Mouse (Mus musculus) stomach, embryonic 16.5 days (tissue): ENCODE measurements around the gene Crhr1. TPM values are rescaled to one million over a fixed set of nuclear protein-coding genes. Genes with fewer than 3 reads are reported as not detected.

Experiments
- ATAC-seq: fragments of 200-750 bp; cut with Nextera tagmentation; 2 replicates; pipeline ENCODE4 v1.8.0; 2017; ENCODE audit warnings: moderate number of reproducible peaks, moderate TSS enrichment; ENCODE audit not compliant: insufficient read depth, low FRiP score
- H3K27ac ChIP-seq: fragments of 300-500 bp; sonication (generic); 2 replicates; pipeline ENCODE4 v1.5.1; 2014; ENCODE audit warnings: low read length
- H3K27me3 ChIP-seq: fragments of 300-500 bp; sonication (generic); 2 replicates; pipeline ENCODE4 v1.6.1; 2014; ENCODE audit warnings: low read length, control low read depth, mixed read lengths; ENCODE audit not compliant: control insufficient read depth, insufficient read depth
- H3K36me3 ChIP-seq: fragments of 300-500 bp; sonication (generic); 2 replicates; pipeline ENCODE4 v1.6.1; 2014; ENCODE audit warnings: low read length; ENCODE audit not compliant: control insufficient read depth, insufficient read depth
- H3K4me1 ChIP-seq: fragments of 300-500 bp; sonication (generic); 2 replicates; pipeline ENCODE4 v1.6.1; 2014; ENCODE audit warnings: low read length, control low read depth, mixed read lengths; ENCODE audit not compliant: control insufficient read depth, insufficient read depth
- H3K4me2 ChIP-seq: fragments of 300-500 bp; sonication (generic); 2 replicates; pipeline ENCODE4 v1.6.1; 2014; ENCODE audit warnings: low read depth, low read length, mixed read lengths
- H3K4me3 ChIP-seq: fragments of 300-500 bp; sonication (generic); replicated peaks from 2 replicates; pipeline ENCODE4 v1.5.1; 2014; ENCODE audit warnings: mild to moderate bottlenecking, low read length
- H3K9ac ChIP-seq: fragments of 300-500 bp; sonication (generic); 2 replicates; pipeline ENCODE4 v1.6.1; 2014; ENCODE audit warnings: low read length
- H3K9me3 ChIP-seq: fragments of 300-500 bp; sonication (generic); replicated peaks from 2 replicates; pipeline ENCODE4 v1.6.1; 2016; ENCODE audit warnings: low read length, control low read depth; ENCODE audit not compliant: control insufficient read depth
- WGBS: fragments of 180-500 bp; shearing (Covaris S2); extraction: QIAGEN DNeasy Blood & Tissue Kit; methylation state at CpG from one replicate; pipeline ENCODE4 v1.1.7; 2014; 5-methylcytosine and 5-hydroxymethylcytosine counted together
- polyA plus RNA-seq: library from polyadenylated mRNA; unstranded; fragments of >200 nt; fragmentation: Nextera tagmentation; extraction: Ambion mirVana; gene quantifications from 2 replicates; pipeline ENCODE4 v1.2.1, GENCODE M21; 2015

The Crhr1 gene
- polyA plus RNA-seq, result 0.09 and 0.17 TPM in 2 replicates

DNA sequence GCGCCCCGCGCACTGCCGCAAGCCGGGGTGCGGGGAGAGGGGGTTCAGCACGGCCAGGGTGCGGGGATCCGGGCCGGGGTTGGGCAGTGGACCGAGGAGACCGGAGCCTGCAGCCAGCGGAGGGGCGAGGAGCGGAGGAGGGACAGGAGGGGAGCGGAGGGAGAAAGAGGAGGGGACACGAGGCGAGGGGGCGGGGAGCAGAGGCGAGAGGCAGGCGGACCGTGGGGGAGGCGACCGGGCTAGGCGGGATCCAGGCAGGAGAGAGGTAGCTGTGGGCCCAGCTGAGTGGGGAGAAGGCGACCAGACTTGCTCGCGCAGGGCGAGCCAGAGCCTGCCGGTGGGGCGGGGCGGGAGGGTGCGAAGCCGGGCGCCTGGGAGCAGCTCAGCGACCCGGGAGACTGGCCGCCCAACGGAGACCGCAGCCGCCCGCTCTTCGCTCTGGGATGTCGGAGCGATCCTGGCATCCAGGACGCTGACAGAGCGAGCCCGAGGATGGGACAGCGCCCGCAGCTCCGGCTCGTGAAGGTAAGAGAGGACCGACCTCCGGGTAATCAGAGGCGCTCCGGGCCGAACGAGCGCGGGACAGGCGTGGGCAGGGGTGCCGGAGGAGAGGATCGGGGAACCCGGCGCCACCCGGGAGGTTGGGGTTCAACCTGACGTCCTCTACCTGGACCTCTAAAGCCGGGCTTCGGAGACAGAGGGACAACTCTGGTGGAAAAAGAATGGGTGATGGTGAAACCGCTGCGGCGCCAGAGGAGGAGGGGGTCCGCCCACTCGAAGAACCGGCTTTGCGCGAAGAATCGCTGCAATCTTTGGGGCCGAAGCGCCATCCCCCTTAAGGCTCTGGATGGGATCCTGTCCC, at the start of gene Crhr1:
Gene Crhr1, plus strand, starts transcription at position 276 of the 862 bp plus-strand sequence.
- no peak for ATAC-seq
- peaks cover 62% of the 10 kb centered on the region for H3K27me3 ChIP-seq
- WGBS, result 1% methylated on average over 77 of the region's 80 CpGs
- no peak within 1 kb of the TSS for H3K27ac ChIP-seq
- H3K9ac ChIP-seq, result peak within 1 kb of the TSS; percentile 36
- H3K4me1 ChIP-seq, result peaks cover 13% of the 10 kb centered on the region; the same call in 1 of the 2 replicates
- H3K4me3 ChIP-seq, result peak within 1 kb of the TSS; percentile 54
- H3K9me3 ChIP-seq, result no peaks in the 10 kb centered on the region
- no peaks in the 10 kb centered on the region for H3K36me3 ChIP-seq
- peak within 1 kb of the TSS; percentile 93 for H3K4me2 ChIP-seq

- H3K4me2 ChIP-seq, result no peak overlapping the region
- H3K27ac ChIP-seq, result no peak overlapping the region
- 83% methylated on average over 7 of the region's 7 CpGs for WGBS
- H3K4me3 ChIP-seq, result no peak overlapping the region
- no peaks in the 10 kb centered on the region for H3K9me3 ChIP-seq
- H3K27me3 ChIP-seq, result no peaks in the 10 kb centered on the region
- ATAC-seq, result no peak
- H3K9ac ChIP-seq, result no peak overlapping the region
- H3K36me3 ChIP-seq, result no peaks in the 10 kb centered on the region
- H3K4me1 ChIP-seq, result no peaks in the 10 kb centered on the region
Measured at GRCm38 (mm10) chr11:104083248-104083647, 49.4 kb upstream of the Crhr1 start.

DNA sequence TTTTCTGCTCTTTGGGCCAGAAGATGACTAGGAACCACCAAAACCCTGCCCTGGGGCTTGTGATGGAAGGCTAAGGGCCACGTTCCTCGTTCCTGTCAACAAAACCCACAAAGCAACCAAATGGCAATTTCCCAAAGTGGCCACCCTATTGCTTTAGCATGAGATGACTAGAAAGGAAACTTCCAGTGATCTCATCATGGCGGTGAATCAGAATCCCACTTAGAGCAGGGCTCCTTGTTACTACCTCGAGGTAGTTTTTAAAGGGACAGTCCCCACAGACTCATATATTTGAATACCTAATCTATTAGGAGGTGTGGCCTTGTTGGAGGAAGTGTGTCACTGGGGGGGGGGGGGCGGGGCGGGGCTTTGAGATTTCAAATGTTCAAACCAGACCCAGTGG, 48.9 kb upstream of the Crhr1 start:
- H3K9ac ChIP-seq, result no peak overlapping the region
- no peaks in the 10 kb centered on the region for H3K36me3 ChIP-seq
- 74% methylated on average over 6 of the region's 6 CpGs for WGBS

GRCm38 (mm10) chr11:104088519-104088918, 44.1 kb upstream of the Crhr1 start:
- Histone ChIP-seq H3K4me3 (no peak overlapping the region), H3K9ac (no peak overlapping the region), H3K36me3 (no peaks in the 10 kb centered on the region), H3K27ac (no peak overlapping the region), H3K27me3 (no peaks in the 10 kb centered on the region), H3K4me2 (no peak overlapping the region), H3K4me1 (no peaks in the 10 kb centered on the region), H3K9me3 (no peaks in the 10 kb centered on the region)
- no peak for ATAC-seq
- 65% methylated on average over 10 of the region's 10 CpGs for WGBS

More for the DNA sequence above, 48.9 kb upstream of the Crhr1 start:
- Histone ChIP-seq H3K4me2 (no peak overlapping the region), H3K9me3 (no peaks in the 10 kb centered on the region), H3K4me3 (no peak overlapping the region), H3K27ac (no peak overlapping the region), H3K4me1 (no peaks in the 10 kb centered on the region), H3K27me3 (no peaks in the 10 kb centered on the region)
- no peak for ATAC-seq

DNA sequence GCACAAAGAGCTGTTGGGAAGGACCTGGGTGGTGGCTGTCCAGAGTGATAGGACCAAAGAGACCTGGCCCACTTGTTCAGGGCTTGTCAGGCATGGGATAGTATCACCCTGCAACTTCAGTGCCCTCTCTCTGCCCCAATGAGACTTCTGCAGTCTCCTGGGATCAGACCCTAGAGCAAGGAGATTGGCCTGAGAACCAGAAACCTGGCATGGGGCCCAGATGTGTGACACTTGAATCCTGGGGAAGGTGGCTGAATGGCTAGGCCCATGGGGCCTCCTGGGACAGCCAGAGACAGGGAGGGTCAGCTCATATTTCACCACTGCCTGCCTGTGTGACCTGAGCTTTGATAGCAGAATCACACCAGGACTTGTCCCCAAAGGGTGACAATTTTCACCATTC, 41.9 kb upstream of the Crhr1 start:
- Histone ChIP-seq H3K27ac (no peak overlapping the region), H3K4me1 (no peaks in the 10 kb centered on the region), H3K9ac (no peak overlapping the region), H3K9me3 (no peaks in the 10 kb centered on the region), H3K27me3 (no peaks in the 10 kb centered on the region), H3K4me2 (no peak overlapping the region), H3K36me3 (no peaks in the 10 kb centered on the region), H3K4me3 (no peak overlapping the region)
- no peak for ATAC-seq

- Histone ChIP-seq H3K27ac (no peak overlapping the region), H3K27me3 (no peaks in the 10 kb centered on the region), H3K9ac (no peak overlapping the region), H3K9me3 (no peaks in the 10 kb centered on the region), H3K4me3 (no peak overlapping the region), H3K4me2 (no peak overlapping the region), H3K4me1 (no peaks in the 10 kb centered on the region), H3K36me3 (no peaks in the 10 kb centered on the region)
- ATAC-seq, result no peak
- WGBS, result 69% methylated on average over 3 of the region's 3 CpGs
Measured at GRCm38 (mm10) chr11:104095151-104095550, 37.5 kb upstream of the Crhr1 start.

DNA sequence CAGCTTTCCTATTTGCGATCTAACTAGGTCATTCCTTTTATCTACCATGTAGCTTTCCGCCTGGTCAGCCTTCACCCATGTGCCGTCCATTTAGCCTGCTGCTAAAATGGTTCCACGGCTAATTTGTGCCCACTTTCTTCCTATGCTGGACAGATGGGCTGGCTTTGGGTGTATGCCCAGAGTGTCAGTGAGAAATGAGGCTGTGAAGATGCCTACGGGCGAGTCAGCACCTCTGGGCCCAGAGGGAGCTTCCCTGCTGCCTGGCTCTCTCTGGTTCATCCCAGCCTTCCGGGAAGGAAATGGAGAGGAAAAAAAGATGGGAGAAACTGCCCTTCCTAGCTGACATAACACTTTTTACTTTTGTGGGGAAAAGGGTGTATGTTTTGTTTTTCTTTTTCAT, 36.1 kb upstream of the Crhr1 start:
- no peaks in the 10 kb centered on the region for H3K4me1 ChIP-seq
- no peaks in the 10 kb centered on the region for H3K36me3 ChIP-seq
- H3K9me3 ChIP-seq, result no peaks in the 10 kb centered on the region
- H3K27me3 ChIP-seq, result no peaks in the 10 kb centered on the region
- ATAC-seq, result no peak
- H3K4me3 ChIP-seq, result no peak overlapping the region
- no peak overlapping the region for H3K9ac ChIP-seq
- WGBS, result 85% methylated on average over 7 of the region's 7 CpGs
- no peak overlapping the region for H3K27ac ChIP-seq
- H3K4me2 ChIP-seq, result no peak overlapping the region

GRCm38 (mm10) chr11:104099542-104099941, 33.1 kb upstream of the Crhr1 start:
- ATAC-seq, result no peak
- Histone ChIP-seq H3K9me3 (no peaks in the 10 kb centered on the region), H3K4me3 (no peak overlapping the region), H3K27me3 (no peaks in the 10 kb centered on the region), H3K4me1 (no peaks in the 10 kb centered on the region), H3K27ac (no peak overlapping the region), H3K36me3 (no peaks in the 10 kb centered on the region), H3K9ac (no peak overlapping the region), H3K4me2 (no peak overlapping the region)
- WGBS, result 24% methylated on average over 7 of the region's 7 CpGs

DNA sequence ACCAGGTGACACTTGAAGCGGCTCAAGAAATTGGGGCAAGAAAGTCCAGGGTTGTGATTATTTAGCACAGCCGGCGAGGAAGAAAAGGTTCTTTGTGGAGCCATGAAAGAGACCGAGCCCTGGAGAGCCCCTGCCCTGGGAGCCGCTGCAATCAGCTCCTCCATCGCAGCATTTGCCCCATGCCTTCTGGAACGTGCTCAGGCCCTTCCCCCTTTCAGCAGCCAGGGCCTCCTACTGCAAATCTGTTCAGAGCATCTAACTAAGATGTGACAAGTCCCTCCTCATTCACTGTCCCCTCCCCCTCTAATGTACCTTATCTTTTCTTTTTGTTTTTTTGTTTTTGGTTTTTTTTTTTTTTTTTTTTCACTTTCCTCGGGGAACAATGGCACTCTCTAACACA, 30.0 kb upstream of the Crhr1 start:
- no peaks in the 10 kb centered on the region for H3K27me3 ChIP-seq
- no peaks in the 10 kb centered on the region for H3K36me3 ChIP-seq
- no peak overlapping the region for H3K9ac ChIP-seq
- H3K4me1 ChIP-seq, result no peaks in the 10 kb centered on the region
- no peak overlapping the region for H3K4me3 ChIP-seq
- H3K9me3 ChIP-seq, result no peaks in the 10 kb centered on the region
- H3K27ac ChIP-seq, result no peak overlapping the region
- ATAC-seq, result no peak
- WGBS, result 33% methylated on average over 8 of the region's 8 CpGs
- no peak overlapping the region for H3K4me2 ChIP-seq
